Mouse (Mus musculus): ENCODE results near the gene Mpi.

- TF ChIP-seq CTCF (IDR thresholded peaks at IDR 0.05; ENCODE audit: low read depth, low read length) (no peak), POLR2A (IDR thresholded peaks at IDR 0.05; ENCODE audit: extremely low read depth, insufficient read depth, low read length) (no peak)
Measured at GRCm38 (mm10) chr9:57600620-57601352, 48.2 kb upstream of the Mpi start.

Data from liver, adult 2 months (tissue).